Mouse (Mus musculus) cortical plate, adult 2 months (tissue): ENCODE results near the gene Kctd6. TPM values are rescaled to one million over a fixed set of nuclear protein-coding genes. Genes with fewer than 3 reads are reported as not detected.
A peak's percentile ranks its signal among the peaks of the same experiment; 100 is the strongest.

Source experiments
- H3K27ac ChIP-seq: fragments of 200-500 bp; 2 replicates; pipeline ENCODE4 v1.5.1; 2012; ENCODE audit warnings: low read length, control low read depth, inconsistent platforms; ENCODE audit not compliant: insufficient read depth
- H3K4me1 ChIP-seq: fragments of 200-500 bp; 2 replicates; pipeline ENCODE4 v1.6.1; 2011; ENCODE audit warnings: low read length; ENCODE audit not compliant: control insufficient read depth, insufficient read depth
- H3K4me3 ChIP-seq: fragments of 200-500 bp; 2 replicates; pipeline ENCODE4 v1.5.1; 2011; ENCODE audit warnings: mild to moderate bottlenecking, low read length, control low read depth; ENCODE audit not compliant: insufficient read depth
- CTCF ChIP-seq: fragments of 200-500 bp; IDR thresholded peaks from 2 replicates; pipeline ENCODE4 v1.5.1; 2011; ENCODE audit warnings: mild to moderate bottlenecking, control low read depth, low read length; ENCODE audit not compliant: insufficient read depth; ENCODE audit errors: extremely low read depth
- POLR2A ChIP-seq: fragments of 200-500 bp; IDR thresholded peaks from 2 replicates; pipeline ENCODE4 v1.6.1; 2011; ENCODE audit warnings: mild to moderate bottlenecking, low read length, control low read depth; ENCODE audit not compliant: insufficient read depth; ENCODE audit errors: extremely low read depth
- polyA plus RNA-seq: library from polyadenylated mRNA; depleted of rRNA; stranded (reverse); fragments of >200 nt; gene quantifications from 2 replicates; pipeline ENCODE4 v1.2.3, GENCODE M21; 2012

Kctd6 gene
- polyA plus RNA-seq, 1 experiment = 36.7 TPM

GRCm38 (mm10) chr14:8246878-8247277, 32.9 kb downstream of the Kctd6 start:
- no peak overlapping the region for H3K27ac ChIP-seq
- no peak overlapping the region for H3K4me3 ChIP-seq
- no peaks in the 10 kb centered on the region for H3K4me1 ChIP-seq
- TF ChIP-seq POLR2A = no peak
- no peak for TF ChIP-seq CTCF

- no peaks in the 10 kb centered on the region for H3K4me1 ChIP-seq
- no peak overlapping the region for H3K27ac ChIP-seq
- H3K4me3 ChIP-seq = no peak overlapping the region
- TF ChIP-seq POLR2A (no peak), CTCF (no peak)
Observed at GRCm38 (mm10) chr14:8249206-8249605, 35.3 kb downstream of the Kctd6 start.

DNA sequence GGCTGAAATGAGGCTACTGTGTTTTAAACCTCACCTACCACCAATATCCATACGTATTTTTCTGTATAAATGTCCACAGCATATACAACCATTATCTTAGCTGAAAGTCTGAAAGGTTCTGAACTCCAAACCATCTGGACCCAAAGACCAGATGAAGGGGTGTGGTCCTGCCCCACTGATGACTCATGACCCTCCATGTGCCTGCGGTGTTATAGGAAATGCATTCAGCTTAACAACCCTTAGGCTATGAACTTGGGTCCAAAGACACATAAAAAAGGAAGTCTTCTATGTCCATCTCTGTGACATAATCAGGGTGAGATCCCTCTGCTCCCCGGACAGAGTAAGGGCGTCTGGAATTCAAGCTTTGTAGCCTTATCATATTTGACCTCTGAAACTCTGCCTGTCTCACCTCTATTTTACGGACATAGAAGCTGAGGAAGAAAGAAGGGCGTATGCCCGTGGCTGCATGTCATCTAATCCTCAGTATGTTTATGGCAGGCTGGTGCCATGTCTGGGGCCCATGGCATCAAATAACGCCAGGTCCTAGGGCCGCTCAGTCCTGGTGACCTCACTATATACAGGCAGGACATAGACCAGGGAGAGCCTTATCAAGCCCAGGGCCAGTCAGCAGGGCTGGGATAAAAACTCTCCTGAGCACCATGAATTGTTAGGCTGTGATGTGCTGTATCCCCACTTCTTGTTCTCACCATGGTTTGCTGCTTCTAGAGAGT, 36.4 kb downstream of the Kctd6 start:
- Histone ChIP-seq H3K27ac (no peak overlapping the region), H3K4me1 (no peaks in the 10 kb centered on the region), H3K4me3 (no peak overlapping the region)
- TF ChIP-seq CTCF (no peak), POLR2A (no peak)

- Histone ChIP-seq H3K4me3 (no peak overlapping the region), H3K4me1 (no peaks in the 10 kb centered on the region), H3K27ac (no peak overlapping the region)
- TF ChIP-seq POLR2A (no peak), CTCF (no peak)
Observed at GRCm38 (mm10) chr14:8251330-8251885, 37.5 kb downstream of the Kctd6 start.

DNA sequence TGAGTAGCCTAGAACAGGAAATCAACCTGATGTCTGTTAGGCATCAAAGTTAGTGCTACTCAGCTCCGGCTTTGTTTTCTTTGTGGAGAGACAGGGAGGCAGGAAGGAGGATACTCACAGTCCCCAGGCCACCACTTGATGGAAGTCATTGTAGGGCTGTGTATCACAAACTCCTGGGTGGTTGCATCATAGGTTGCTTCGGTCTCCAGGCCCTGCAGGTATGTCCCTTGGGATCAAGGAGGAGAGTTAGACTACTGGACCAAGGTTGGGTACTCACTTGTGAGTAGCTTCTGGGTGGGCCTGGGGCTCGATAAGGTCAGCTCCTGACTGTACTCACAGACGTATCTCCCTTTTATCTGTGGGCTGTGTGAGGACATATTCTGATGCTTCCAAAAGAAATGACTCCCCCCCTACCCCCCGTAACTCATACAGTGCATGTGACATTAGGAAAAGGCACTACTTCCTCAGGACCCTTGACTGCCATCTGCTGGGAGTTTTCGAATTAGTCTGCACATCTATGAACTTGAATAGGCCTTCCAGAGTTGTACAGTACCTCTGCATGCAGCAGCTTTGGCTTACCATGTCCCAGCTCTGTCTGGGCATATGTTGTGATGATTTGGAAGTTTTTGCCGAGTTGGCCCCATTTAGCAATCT, 41.3 kb downstream of the Kctd6 start:
- Histone ChIP-seq H3K4me1 (no peaks in the 10 kb centered on the region), H3K27ac (no peak overlapping the region), H3K4me3 (no peak overlapping the region)
- TF ChIP-seq POLR2A (no peak), CTCF (peak; percentile 68)

DNA sequence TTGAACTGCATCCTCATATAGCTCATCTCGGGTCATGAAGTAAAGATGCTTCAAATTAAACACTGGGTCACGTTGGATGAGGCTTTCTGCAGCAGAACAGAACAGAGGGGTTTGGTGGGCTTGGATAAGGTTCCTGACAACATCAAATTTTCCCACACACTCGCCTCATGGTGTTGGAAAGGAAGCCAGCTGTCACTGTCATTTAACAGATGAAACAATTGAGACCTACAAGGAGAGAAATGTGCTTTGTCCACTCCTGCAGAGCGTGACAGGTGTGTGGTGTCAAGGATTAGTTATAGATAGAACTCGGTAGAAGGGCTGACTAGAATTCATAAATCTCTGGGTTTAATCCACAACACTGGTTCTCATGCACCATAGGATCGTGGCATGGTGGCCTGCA, 42.1 kb downstream of the Kctd6 start:
- Histone ChIP-seq H3K4me3 (no peak overlapping the region), H3K4me1 (no peaks in the 10 kb centered on the region), H3K27ac (no peak overlapping the region)
- TF ChIP-seq POLR2A (no peak), CTCF (no peak)

DNA sequence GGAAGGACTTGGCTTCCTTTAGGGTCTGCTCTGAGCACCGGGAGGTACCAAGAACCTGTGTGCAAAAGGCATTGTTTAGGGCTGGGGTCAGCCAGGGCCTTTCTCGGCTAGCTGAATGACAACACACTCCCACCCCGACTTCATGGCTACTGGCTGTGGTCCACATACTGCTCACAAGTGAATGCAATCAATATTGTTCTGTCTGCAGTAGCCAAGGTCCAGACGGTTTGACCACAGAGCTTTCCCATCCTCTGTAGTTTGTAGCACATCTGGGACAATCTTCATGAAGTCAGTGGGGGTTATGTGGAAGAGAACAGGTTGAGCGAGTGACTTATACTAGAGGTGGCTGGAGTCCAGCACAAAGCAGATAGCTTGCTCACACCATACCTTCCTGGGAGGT, 42.9 kb downstream of the Kctd6 start:
- TF ChIP-seq POLR2A = no peak
- TF ChIP-seq CTCF = no peak
- H3K4me3 ChIP-seq = no peak overlapping the region
- no peaks in the 10 kb centered on the region for H3K4me1 ChIP-seq
- no peak overlapping the region for H3K27ac ChIP-seq

DNA sequence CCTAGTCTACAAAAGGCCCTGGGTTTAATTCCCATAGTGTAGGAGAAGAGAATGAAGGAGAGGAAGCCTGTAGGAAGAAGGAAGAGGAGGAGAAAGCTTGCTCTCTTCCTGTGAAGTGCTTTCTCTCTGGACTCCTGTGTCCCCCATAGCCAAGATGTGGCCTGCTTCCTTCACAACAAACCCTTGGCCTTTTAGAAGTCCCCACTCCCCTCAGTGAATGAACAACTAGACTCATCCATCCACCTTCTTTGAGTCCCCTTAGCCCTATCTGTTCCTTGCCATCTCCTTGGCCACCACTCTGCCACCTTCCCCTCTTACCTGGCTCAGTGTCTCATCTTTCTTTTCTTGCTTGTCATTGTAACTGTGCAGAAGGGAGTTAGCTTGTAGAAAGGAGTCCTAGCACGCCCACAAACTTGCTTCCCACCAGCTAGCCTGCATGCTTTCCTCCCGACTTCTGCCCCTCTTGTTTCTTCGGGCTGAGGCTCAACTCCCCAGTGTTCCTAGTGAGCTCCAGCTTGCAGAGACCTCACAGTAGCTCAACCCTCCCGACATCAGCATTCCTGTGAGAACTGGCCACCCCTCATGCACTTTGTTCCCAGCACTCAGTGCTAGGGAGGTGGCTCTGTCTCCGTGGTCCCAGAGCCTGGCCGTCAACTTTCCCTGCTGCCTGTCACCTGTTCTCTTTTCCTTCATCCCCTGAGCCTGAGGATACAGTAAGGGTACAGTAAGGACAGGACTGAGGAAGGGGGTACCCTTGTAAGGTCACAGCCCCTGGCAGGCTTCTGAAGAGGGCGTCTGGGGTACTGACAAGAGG, 43.8 kb downstream of the Kctd6 start:
- Histone ChIP-seq H3K4me3 (no peak overlapping the region), H3K27ac (no peak overlapping the region), H3K4me1 (no peaks in the 10 kb centered on the region)
- TF ChIP-seq CTCF = no peak
- TF ChIP-seq POLR2A = no peak

GRCm38 (mm10) chr14:8258335-8258627, 44.3 kb downstream of the Kctd6 start:
- no peaks in the 10 kb centered on the region for H3K4me1 ChIP-seq
- no peak overlapping the region for H3K4me3 ChIP-seq
- H3K27ac ChIP-seq = no peak overlapping the region
- TF ChIP-seq POLR2A (no peak), CTCF (no peak)
